Mouse (Mus musculus) heart, postnatal 4 days (tissue): ENCODE data around the gene Idi1. TPM values are rescaled to one million over a fixed set of nuclear protein-coding genes. Genes with fewer than 3 reads are reported as not detected.
"Not testable (repeated sequence)": the region's sequence is repeated elsewhere in the genome, so short reads cannot be mapped to it uniquely, and the experiment has no call there.

ENCODE experiments used
- DNase-seq: peaks from one replicate; pipeline ENCODE4 v3.0.0; 2021
- total RNA-seq, 2 experiments: library from RNA; stranded (reverse); gene quantifications; 2 replicates each; pipeline ENCODE4 v1.2.3; 2021

Gene Idi1
- total RNA-seq = 10 to 100 TPM; 27.6 to 31.0 TPM

DNA sequence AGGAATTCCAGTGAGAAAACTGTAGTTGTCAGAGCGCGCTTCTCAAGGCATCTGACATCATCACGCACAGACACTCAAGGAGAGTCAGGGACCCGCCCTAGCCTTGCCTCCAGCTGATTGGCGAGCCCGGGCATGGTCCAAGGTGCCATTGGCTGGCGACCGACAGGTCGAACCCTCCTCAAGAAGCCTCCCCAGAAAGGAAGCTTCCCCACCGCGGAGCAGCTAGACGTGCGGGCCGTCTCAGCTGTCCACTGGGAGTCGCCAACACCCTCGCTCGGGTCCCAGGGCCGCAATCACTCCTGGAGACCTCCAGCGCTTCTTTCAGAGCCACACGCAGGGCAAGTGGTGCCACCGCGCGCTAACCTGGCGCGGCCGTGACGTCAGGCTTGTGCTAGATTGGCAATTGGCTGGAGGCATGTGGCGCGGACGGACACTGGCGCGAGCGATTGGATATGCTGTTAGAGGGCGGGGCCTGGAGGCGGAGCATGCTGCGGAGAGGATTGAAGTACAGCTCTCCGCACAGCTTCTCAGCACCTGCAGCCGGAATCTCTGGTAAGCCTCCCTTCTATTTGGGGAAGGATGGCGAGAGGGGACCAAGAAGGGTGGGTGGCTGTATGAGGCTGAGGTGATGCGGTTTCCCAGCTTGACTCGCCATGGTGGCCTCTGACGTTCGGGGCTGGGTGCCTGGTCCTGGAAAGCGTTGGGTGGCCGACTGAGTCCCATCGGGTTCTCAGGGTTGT lies at the start of gene Idi1:
Gene Idi1 (plus strand): TSS at position 57 of the 740 bp plus-strand sequence.
- DNase-seq = peak; percentile 96

DNA sequence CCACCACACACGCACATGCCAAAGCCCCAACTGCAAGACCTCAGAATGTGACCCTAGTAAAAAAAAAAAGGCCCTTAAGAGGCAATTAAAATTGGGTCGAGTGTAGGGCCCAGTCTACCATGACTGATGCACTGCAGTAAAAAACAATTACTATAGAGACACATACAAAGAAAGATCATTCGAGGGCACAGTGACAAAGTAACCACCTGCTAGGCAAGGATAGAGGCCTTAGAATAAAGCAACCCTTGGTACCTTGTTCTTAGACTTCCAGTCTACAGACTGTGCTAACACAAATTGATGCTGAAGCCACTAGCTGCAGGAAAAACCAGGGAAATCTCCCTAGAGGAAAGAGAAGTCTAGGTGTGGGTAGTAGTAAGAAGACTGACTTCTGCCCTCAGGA lies 46.9 kb upstream of the Idi1 start:
- DNase-seq = no peak

DNA sequence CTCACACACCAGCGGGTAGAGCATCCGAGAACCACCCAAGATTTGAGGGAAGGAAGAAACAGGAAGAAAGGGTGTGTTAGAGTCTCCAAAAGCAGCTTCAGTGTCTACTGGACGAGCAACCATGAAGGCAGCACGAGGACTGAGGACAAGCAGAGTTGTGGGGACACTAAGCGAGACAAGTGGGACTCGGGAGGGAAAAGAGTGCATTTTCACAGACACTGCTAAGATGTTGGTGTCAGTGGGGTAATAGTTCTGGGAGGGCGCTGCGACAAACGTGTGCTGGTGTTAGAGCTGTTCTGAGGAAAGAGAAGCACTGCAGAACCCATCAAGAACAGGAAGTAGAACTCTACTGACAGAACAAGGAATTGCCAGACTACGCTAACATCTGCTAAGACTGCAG lies 46.2 kb upstream of the Idi1 start:
- DNase-seq = no peak

GRCm38 (mm10) chr13:8839937-8840336 lies 45.4 kb upstream of the Idi1 start:
- peak; percentile 43 for DNase-seq

GRCm38 (mm10) chr13:8840941-8841340 lies 44.4 kb upstream of the Idi1 start:
- no peak for DNase-seq

DNA sequence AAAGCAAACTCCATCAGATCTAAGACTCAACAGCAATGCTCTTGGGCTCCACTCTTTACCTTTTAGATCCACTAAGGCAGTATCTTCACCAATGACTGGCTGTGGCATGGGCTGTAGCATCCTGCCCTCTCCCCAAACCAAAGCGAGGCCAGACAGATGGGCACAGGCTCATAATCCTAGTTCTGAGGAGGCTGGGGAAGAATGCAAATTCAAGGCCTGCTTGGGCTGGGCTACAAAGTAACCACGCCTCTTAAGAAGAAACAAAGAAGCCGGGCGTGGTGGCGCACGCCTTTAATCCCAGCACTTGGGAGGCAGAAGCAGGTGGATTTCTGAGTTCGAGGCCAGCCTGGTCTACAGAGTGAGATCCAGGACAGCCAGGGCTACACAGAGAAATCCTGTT lies 43.5 kb upstream of the Idi1 start:
- not testable (repeated sequence) for DNase-seq

DNA sequence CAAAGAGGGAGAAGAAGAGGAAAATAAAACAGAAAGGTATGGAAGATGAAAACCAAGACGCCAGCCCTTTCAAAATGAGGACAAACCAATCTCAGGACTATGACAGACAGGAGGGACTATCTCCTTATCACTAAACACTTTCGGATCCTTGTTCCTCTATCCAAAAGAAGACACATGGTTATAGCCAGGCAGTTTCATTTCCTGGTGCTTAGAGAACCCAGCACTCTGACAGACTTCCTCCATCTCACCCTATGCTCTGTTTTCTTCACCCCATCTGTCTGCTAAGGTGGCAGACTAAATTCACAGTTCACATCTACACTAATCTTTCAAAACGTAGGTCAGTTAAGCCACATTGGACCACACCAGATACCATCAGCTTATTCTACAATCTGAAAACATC lies 43.0 kb upstream of the Idi1 start:
- no peak for DNase-seq

DNA sequence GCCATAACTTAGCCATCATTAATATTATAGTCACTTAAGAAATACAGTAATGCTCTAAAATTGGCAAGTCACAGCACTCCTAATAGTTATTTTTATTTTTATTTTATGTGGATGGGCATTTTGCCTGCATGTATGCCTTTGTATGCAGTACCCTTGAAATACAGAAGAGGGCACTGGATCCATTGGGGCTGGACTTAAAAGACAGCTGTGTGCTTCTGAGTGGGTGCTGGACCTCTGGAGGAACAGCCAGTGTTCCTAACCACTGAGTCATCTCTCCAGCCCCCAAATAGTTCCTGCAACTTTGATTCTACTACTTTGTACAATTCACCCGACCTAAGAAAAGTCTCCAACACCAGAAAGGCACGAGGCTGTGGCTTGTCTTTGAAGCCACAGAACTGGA lies 37.6 kb upstream of the Idi1 start:
- peak; percentile 35 for DNase-seq

DNA sequence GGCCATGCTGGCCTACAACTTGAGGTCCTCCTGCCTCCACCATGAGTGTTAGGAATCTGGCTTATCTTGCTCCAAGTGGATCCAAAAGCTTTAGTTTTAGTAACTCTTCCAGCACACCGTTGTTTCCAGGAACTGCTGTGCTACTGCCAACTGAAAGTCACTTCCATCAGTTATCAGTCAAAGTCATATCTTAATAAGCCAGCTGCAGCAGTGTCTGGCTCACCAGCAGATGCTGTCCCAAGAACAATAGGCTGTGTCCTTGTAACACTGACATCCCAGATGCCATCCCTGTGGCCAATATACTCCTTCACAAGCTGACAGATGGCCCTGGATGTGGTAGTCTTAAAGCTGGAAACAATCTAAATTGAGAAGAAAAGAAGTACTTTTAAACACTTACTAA lies 36.0 kb upstream of the Idi1 start:
- DNase-seq = no peak

DNA sequence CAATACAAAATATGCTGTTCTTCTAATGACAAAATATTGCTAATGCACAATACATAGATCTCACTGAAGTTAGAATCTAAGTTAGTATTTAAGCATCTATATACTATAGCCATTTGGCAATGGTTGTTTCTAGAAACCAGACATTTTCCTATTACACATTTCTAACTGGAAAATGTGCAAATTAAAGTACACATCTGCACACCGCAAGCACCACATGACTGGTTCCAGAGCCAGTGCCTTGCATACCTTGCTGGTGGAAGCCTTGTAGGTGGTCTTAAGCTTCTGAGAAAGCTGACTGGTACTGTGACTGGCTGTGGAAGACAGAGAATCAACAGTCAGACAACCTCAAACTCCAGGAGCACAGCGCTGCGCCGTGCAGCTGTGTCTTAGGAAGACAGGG lies 31.9 kb upstream of the Idi1 start:
- no peak for DNase-seq

DNA sequence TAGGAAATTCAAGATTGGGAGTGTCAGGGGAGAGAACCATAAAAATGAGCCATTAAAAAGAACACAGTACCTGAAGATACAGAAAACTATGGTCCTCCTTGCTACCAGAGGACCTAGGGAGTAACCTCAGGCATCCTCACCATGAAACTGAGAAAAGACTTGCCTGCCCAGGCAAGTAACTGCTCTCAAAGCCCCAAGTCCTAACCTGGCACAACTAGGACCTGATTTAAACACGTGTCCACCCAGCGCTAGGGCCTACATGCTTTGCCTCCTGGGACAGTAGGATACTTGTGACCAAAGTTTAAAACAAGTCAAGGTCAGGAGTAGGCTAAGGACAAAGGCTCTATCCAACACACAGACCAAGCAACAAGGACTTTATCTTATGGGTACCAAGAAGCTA lies 30.5 kb upstream of the Idi1 start:
- no peak for DNase-seq

DNA sequence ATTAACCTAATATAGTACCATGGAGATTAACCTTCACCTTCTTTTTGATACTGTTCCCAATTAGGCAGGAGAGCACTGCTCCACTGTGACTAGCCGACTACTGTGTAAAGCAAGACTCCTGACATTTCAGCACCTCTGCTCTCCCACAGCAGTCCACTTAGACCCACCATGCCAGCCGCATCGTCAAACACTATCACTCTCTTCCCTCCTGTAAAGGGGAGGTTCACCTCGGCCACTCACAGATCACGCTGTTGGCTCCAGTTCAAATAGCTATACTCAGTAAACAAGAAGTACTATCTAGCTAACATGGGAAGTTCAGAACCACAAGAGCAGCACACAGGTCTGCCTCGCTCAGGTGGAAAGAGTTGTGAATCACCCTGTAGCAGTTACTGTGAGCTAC lies 26.8 kb upstream of the Idi1 start:
- peak; percentile 31 for DNase-seq

DNA sequence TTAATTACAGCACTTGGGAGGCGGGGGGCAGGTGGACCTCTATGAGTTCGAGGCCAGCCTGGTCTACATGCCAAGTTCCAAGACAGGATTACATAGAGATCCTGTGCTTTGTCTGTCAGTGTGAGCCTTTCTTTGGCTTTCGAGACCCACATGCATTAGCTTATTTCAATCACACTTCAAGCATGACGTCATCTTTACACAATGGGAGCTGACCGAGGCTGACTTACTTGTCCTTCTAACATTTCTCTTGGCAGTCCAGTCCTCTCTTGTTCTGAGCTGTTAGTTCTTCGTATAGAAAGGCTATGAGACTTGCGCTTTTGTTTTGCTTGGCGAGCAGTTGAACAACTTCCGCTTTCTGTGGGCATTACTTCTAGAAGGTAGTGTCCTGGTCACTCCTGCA lies 24.4 kb upstream of the Idi1 start:
- no peak for DNase-seq

DNA sequence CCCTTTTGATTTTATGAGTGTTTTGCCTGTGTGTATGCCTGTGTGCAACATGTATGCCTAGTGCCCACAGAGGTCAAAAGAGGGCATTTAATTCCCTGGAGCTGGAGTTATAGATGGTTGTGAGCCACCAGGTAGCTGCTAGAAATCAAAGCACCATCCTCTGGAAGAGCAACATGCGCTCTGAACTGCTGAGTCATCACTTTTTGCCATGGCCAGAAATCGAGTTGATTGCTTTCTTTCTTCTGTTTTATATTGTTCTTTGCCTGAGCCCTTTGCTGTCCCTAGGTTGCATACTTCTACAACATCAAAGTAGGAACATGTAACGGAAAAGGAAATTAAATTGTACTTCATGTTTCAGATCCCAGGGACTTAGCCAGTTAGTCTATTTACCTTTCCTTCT lies 20.3 kb upstream of the Idi1 start:
- DNase-seq = no peak

GRCm38 (mm10) chr13:8866612-8867011 lies 18.7 kb upstream of the Idi1 start:
- DNase-seq = peak; percentile 16

DNA sequence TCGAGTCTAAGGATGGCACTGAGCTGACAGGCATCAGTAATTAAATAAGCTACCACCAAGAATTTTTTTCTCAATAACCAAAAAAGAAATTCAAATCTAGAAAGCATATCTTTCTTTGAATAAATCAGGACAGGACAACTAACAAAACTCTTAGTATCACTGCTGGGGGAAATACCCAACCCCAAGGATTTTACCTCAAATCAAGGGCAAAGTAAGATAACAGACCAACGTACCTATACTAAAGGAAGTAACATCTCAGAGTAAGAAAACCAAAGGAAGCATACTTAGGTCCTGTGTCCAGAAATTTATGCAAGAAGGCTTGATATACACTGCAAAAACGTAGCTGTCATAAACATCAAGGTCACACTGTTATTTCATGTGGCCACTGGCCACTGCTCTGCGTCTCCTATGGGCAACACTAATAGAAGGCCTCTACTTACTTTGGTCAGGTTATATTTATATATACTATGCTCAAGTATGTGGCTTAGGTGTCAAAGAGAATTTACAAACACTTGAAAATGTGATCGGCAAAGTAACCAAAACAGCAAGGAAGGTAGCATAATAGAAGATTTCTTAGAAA lies 15.6 kb upstream of the Idi1 start:
- no peak for DNase-seq

- DNase-seq = no peak
Observed at GRCm38 (mm10) chr13:8870160-8870509, 15.2 kb upstream of the Idi1 start.

DNA sequence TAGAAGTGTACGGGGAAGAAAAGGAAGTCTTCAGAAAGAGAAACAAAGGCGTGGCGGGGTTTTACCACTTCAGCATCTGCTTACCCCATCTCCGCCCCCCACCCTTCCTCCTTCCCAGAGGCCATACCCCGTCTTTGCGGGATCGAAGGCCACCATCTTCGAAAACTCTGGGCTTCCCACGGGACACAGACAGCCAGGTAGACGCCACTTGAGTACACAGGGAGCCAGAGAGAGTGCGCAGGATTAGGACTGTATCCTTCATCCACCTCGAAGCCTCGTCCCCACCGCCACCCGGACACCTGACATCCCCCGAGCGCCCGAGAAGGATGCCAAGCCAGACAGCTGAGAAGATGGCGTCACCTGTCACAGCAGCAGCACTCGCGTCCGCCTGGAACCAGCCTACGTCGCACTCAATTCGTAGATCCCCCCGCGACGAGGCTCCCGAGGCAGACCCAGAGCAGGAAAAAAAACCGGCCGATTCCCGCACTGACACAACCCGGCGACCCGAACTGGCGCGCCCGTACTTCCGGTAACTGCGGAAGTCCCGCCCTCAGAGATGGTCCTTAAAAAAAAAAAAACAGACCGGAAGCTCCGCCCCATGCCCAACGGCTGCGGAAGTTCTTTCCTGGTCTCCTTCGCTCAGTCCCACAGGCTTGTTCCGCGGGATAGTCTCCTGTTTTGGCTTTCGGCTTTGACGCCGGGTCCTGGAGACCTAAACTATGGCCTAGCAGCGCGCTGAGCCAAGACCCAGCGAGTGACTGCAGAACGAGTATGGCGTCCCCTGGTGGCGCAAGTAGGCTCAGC lies 14.6 kb upstream of the Idi1 start:
- peak; percentile 90 for DNase-seq

GRCm38 (mm10) chr13:8871314-8871962 lies 13.9 kb upstream of the Idi1 start, which contains the start of gene Wdr37:
Gene Wdr37 (minus strand): TSS chr13:8871909.
- DNase-seq = peak; percentile 27

DNA sequence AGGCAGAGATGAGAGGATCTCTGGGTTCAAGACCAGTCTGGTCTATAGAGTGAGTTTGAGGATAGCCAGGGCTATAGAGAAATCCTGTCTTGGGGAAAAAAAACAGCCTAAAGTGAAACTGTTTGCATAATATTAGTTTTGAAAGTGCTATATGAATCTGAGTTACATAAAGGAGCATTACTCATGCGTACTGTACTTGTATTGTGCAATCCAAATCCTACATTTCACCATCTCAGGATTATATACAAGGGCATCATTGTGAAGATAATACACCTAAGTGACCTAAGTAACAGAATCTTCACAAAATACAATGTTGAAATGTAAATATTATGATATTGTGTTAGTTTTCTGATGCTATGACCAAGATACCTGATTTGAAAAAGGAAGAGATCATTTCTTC lies 11.5 kb upstream of the Idi1 start:
- no peak for DNase-seq

DNA sequence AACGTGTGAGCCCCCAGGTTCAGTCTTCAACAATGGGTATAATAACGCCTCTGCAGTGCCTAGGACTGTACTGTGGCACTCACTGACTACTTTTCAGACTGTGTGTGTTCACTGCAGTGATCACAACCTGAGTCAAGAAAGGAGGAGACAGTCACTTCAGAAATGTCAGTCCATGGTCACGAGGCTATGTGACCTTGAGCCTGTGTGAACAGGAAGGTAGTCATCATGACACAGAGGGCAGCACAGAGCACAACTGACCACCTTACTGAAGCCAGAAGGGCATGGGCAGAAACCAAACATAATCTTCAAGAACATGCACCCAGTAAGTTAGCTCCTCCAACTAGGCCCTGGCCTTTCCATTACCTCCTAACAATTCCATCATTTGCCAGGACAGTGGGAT lies 3.7 kb upstream of the Idi1 start:
- no peak for DNase-seq

DNA sequence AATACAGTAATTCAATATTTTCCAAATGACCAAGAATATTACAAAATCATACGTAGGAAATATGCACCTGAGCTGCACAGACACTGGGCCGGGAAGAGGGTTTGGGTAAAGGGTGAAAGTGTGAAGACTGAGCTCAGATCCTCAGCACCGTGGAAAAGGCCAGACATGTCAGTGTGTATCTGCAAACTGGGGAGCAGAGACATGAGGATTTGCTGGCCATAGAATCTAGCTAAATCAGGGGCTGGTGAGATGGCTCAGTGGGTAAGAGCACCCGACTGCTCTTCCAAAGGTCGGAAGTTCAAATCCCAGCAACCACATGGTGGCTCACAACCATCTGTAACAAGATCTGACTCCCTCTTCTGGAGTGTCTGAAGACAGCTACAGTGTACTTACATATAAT lies 1.4 kb upstream of the Idi1 start:
- DNase-seq = not testable (repeated sequence)

GRCm38 (mm10) chr13:8886185-8886560 lies 872 bp downstream of the Idi1 start:
- DNase-seq = no peak
